8 mouse cellular contexts compared by ENCODE assay signal in the genomic region with DNA sequence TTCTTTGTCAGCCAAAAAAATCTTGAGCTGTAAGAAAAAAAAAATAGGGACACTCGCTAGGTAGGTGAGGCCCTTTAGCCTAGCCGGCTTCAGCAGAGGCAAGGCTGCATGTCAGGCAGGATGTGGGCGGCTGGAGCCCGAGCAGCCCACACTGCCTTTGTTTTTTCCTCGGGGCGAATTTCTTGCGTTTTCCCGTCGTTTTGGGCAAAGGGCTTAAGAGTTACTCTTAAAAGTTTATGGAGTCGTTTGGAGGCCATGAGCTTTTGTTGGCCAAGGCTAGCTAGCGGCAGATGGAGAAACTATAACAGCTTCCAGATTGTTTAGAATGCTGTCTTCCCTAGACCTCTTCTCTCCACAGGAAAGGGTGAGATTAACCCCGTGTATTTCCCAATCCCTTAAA. TPM values are rescaled to one million over a fixed set of nuclear protein-coding genes. Genes with fewer than 3 reads are reported as not detected.
DNase-seq lines count a peak whose midpoint lies in the region; ATAC-seq and TF ChIP-seq lines count a peak whose summit lies in the region.

No protein-coding gene starts in this region.

- 2% methylated on average over 12 of the region's 12 CpGs for WGBS in heart, embryonic 12.5 days
- WGBS in forebrain, embryonic 11.5 days: 8% methylated on average over 12 of the region's 12 CpGs
- WGBS in liver, embryonic 12.5 days (ENCODE audit: insufficient replicate concordance): 8% methylated on average over 12 of the region's 12 CpGs
- WGBS in stomach, postnatal 0 days: under 1% methylated on average over 12 of the region's 12 CpGs

- TF ChIP-seq EP300 in stomach, postnatal 0 days (optimal IDR thresholded peaks at IDR 0.05): no peak

- DNase-seq in heart, postnatal 14 days: no peak
- no peak for DNase-seq in forebrain, embryonic 11.5 days (ENCODE audit: low spot score)
- no peak for DNase-seq in stomach, postnatal 0 days (ENCODE audit: low spot score)
- no peak for DNase-seq in right cerebral cortex, postnatal 36 days (ENCODE audit: low spot score in 2 of 2)
- no peak for DNase-seq in testis, postnatal 10 days (ENCODE audit: low spot score)

- peak overlapping the region; percentile 81 for H3K27ac ChIP-seq in heart, embryonic 12.5 days (ENCODE audit: poor library complexity, severe bottlenecking)
- H3K27ac ChIP-seq in forebrain, embryonic 11.5 days (ENCODE audit: low read depth, low read length): no peak overlapping the region
- H3K27ac ChIP-seq in liver, embryonic 12.5 days: peak overlapping the region; percentile 56
- peak overlapping the region; percentile 77 for H3K27ac ChIP-seq in stomach, postnatal 0 days (replicated peaks)

- H3K36me3 ChIP-seq in heart, embryonic 12.5 days: peaks cover 38% of the 10 kb centered on the region
- H3K36me3 ChIP-seq in E14TG2a.4 (ENCODE audit: insufficient read depth, low read length): peaks cover 60% of the 10 kb centered on the region
- H3K36me3 ChIP-seq in forebrain, embryonic 11.5 days (ENCODE audit: control insufficient read depth, insufficient read depth, low read length): no peaks in the 10 kb centered on the region
- peaks cover 45% of the 10 kb centered on the region for H3K36me3 ChIP-seq in liver, embryonic 12.5 days
- H3K36me3 ChIP-seq in stomach, postnatal 0 days (ENCODE audit: control insufficient read depth, insufficient read depth, low read length): peaks cover 2% of the 10 kb centered on the region; the same call in 1 of the 2 replicates

- peaks cover 12% of the 10 kb centered on the region for H3K4me1 ChIP-seq in heart, embryonic 12.5 days (replicated peaks)
- peaks cover 44% of the 10 kb centered on the region for H3K4me1 ChIP-seq in E14TG2a.4 (replicated peaks; ENCODE audit: low read depth, low read length)
- peaks cover 4% of the 10 kb centered on the region; the same call in 1 of the 2 replicates for H3K4me1 ChIP-seq in forebrain, embryonic 11.5 days (replicated peaks; ENCODE audit: control insufficient read depth, insufficient read depth, low read length)
- H3K4me1 ChIP-seq in liver, embryonic 12.5 days: peaks cover 21% of the 10 kb centered on the region
- H3K4me1 ChIP-seq in stomach, postnatal 0 days (replicated peaks; ENCODE audit: control insufficient read depth, insufficient read depth): no peaks in the 10 kb centered on the region

- H3K4me3 ChIP-seq in heart, embryonic 12.5 days: peak overlapping the region; percentile 73
- peak overlapping the region; percentile 79 for H3K4me3 ChIP-seq in E14TG2a.4 (replicated peaks; ENCODE audit: low read length)
- peak overlapping the region; percentile 52 for H3K4me3 ChIP-seq in forebrain, embryonic 11.5 days (ENCODE audit: low read depth, low read length)
- H3K4me3 ChIP-seq in liver, embryonic 12.5 days: peak overlapping the region; percentile 65
- peak overlapping the region; percentile 67 for H3K4me3 ChIP-seq in stomach, postnatal 0 days (ENCODE audit: low read depth, low read length)

- intact Hi-C loops in heart, postnatal 14 days (cut with DNase I): no loop called here

- H3K9me3 ChIP-seq in heart, embryonic 12.5 days (replicated peaks): no peaks in the 10 kb centered on the region
- no peaks in the 10 kb centered on the region for H3K9me3 ChIP-seq in E14TG2a.4 (ENCODE audit: low read length)
- no peaks in the 10 kb centered on the region for H3K9me3 ChIP-seq in forebrain, embryonic 11.5 days (ENCODE audit: control insufficient read depth, low read length)
- H3K9me3 ChIP-seq in liver, embryonic 12.5 days (replicated peaks): no peaks in the 10 kb centered on the region
- H3K9me3 ChIP-seq in stomach, postnatal 0 days (ENCODE audit: control insufficient read depth, low read length): no peaks in the 10 kb centered on the region

- no peak for TF ChIP-seq CTCF in E14TG2a.4 (conservative IDR thresholded peaks at IDR 0.05; ENCODE audit: low read length)
- TF ChIP-seq CTCF in stomach, postnatal 0 days (IDR thresholded peaks at IDR 0.05; ENCODE audit: low read depth): no peak

- H3K9ac ChIP-seq in heart, embryonic 12.5 days: peak overlapping the region; percentile 81
- peak overlapping the region; percentile 71 for H3K9ac ChIP-seq in forebrain, embryonic 11.5 days (ENCODE audit: low read length)
- peak overlapping the region; percentile 72 for H3K9ac ChIP-seq in liver, embryonic 12.5 days
- H3K9ac ChIP-seq in stomach, postnatal 0 days (ENCODE audit: low read length): peak overlapping the region; percentile 66

- ATAC-seq in heart, embryonic 12.5 days (ENCODE audit: insufficient number of reproducible peaks, low FRiP score): no peak
- no peak for ATAC-seq in forebrain, embryonic 11.5 days (replicated peaks; ENCODE audit: low FRiP score)
- no peak for ATAC-seq in liver, embryonic 12.5 days
- ATAC-seq in stomach, postnatal 0 days (ENCODE audit: low FRiP score, low TSS enrichment): no peak

- no peaks in the 10 kb centered on the region for H3K27me3 ChIP-seq in heart, embryonic 12.5 days (replicated peaks)
- H3K27me3 ChIP-seq in E14TG2a.4 (ENCODE audit: insufficient read depth, low read length): no peaks in the 10 kb centered on the region
- H3K27me3 ChIP-seq in forebrain, embryonic 11.5 days (ENCODE audit: control insufficient read depth, insufficient read depth, low read length): no peaks in the 10 kb centered on the region
- H3K27me3 ChIP-seq in liver, embryonic 12.5 days (replicated peaks): no peaks in the 10 kb centered on the region
- H3K27me3 ChIP-seq in stomach, postnatal 0 days (ENCODE audit: control insufficient read depth, insufficient read depth, low read length): no peaks in the 10 kb centered on the region

- peak overlapping the region; percentile 86 for H3K4me2 ChIP-seq in heart, embryonic 12.5 days
- H3K4me2 ChIP-seq in forebrain, embryonic 11.5 days (ENCODE audit: low read depth, low read length, severe bottlenecking): peak overlapping the region; percentile 90
- peak overlapping the region; percentile 93 for H3K4me2 ChIP-seq in liver, embryonic 12.5 days
- H3K4me2 ChIP-seq in stomach, postnatal 0 days (replicated peaks; ENCODE audit: low read depth): peak overlapping the region; percentile 85

RNA-seq across cellular contexts. Expression of gene Lxn, which starts 0.7 kb away (rescaled TPM):
- polyA plus RNA-seq in heart, embryonic 12.5 days (2016; fragmentation: Nextera tagmentation; extraction: Ambion mirVana): 44.9 and 50.7 TPM in 2 replicates
- total RNA-seq in heart, postnatal 14 days (2021): 10 to 100 TPM; 11.2 to 12.8 TPM
- polyA plus RNA-seq in forebrain, embryonic 11.5 days (2014; fragmentation: Nextera tagmentation; extraction: Ambion mirVana): 48.9 and 51.6 TPM in 2 replicates
- 16.8 and 17.7 TPM in 2 replicates for polyA plus RNA-seq in liver, embryonic 12.5 days (2016; fragmentation: Nextera tagmentation; extraction: Ambion mirVana)
- polyA plus RNA-seq in stomach, postnatal 0 days (2015; fragmentation: Nextera tagmentation; extraction: Ambion mirVana): 65.7 and 71.8 TPM in 2 replicates

RNA-seq across cellular contexts. Expression of gene Gfm1, which starts 33.1 kb away (rescaled TPM):
- 116 and 123 TPM in 2 replicates for polyA plus RNA-seq in heart, embryonic 12.5 days (2016; fragmentation: Nextera tagmentation; extraction: Ambion mirVana)
- 100 to 1,000 TPM; 204 to 214 TPM for total RNA-seq in heart, postnatal 14 days (2021)
- polyA plus RNA-seq in forebrain, embryonic 11.5 days (2014; fragmentation: Nextera tagmentation; extraction: Ambion mirVana): 49.9 and 52.7 TPM in 2 replicates
- polyA plus RNA-seq in liver, embryonic 12.5 days (2016; fragmentation: Nextera tagmentation; extraction: Ambion mirVana): 57.3 and 57.6 TPM in 2 replicates
- polyA plus RNA-seq in stomach, postnatal 0 days (2015; fragmentation: Nextera tagmentation; extraction: Ambion mirVana): 27.9 and 28.2 TPM in 2 replicates

RNA-seq across cellular contexts. Expression of gene Rarres1, which starts 52.3 kb away (rescaled TPM):
- 0.72 and 0.94 TPM in 2 replicates for polyA plus RNA-seq in heart, embryonic 12.5 days (2016; fragmentation: Nextera tagmentation; extraction: Ambion mirVana)
- total RNA-seq in heart, postnatal 14 days (2021): under 1 TPM; 0.84 to 0.98 TPM
- polyA plus RNA-seq in forebrain, embryonic 11.5 days (2014; fragmentation: Nextera tagmentation; extraction: Ambion mirVana): 0.27 and 0.37 TPM in 2 replicates
- 1.6 and 2.3 TPM in 2 replicates for polyA plus RNA-seq in liver, embryonic 12.5 days (2016; fragmentation: Nextera tagmentation; extraction: Ambion mirVana)
- 3.1 and 3.9 TPM in 2 replicates for polyA plus RNA-seq in stomach, postnatal 0 days (2015; fragmentation: Nextera tagmentation; extraction: Ambion mirVana)
